Mouse (Mus musculus): Measurements from ENCODE around the gene Cd19. TPM values are rescaled to one million over a fixed set of nuclear protein-coding genes. Genes with fewer than 3 reads are reported as not detected.

Gene Cd19
- total and polyA plus RNA-seq, 3 experiments = not detected

DNA sequence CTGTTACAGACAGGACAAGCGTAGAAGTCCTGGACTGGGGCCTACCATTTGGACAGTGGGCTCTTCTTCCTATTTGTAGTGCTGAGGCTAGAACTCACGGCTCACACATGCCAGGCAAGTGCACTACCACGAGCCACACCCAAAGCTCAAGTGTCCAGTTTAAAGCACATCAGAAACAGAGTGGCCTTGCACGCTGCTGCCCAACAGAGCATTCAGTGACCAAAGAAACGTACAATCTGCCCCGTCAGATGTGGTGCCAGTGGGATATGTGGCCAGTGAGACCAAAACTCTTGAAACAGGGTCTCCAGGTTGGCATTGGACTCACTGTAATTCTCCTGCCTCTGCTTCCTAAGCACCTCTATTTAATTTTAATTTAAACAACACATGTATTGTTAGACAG is 36.0 kb upstream of the Cd19 start:
- no peaks in the 10 kb centered on the region for H3K9me3 ChIP-seq (replicated peaks; ENCODE audit: insufficient read depth, low read length)

DNA sequence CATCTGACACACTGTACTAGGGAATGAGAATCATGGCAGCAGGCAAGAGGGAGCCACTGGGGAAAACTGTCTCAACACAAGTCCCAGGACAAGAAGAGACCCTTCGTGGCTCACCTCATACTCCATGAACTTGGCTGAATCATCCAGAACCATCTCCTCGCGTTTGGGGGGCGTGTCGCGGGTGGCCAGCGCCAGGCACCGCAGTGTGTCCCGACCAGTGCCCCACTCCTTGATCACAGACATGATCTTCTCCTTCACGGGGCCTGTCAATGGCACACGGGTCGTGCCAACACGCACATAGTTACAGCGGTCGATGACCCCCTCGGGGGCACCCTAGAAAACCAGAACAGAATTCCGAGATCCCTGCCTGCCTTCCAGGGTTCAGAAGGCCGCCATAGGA is 35.3 kb upstream of the Cd19 start:
- DNase-seq (ENCODE audit: low read depth, low spot score) = no peak

More for the DNA sequence above, 36.0 kb upstream of the Cd19 start:
- Histone ChIP-seq H3K4me1 (ENCODE audit: control insufficient read depth in 1 of 2, insufficient read depth in 2 of 2, low read length in 2 of 2) (peaks cover 2 to 5% of the 10 kb centered on the region in 2 experiments; a peak in 3 of 4 replicates), H3K36me3 (ENCODE audit: control insufficient read depth in 1 of 2, insufficient read depth in 2 of 2, low read length in 2 of 2) (no peaks in the 10 kb centered on the region; a peak in 1 of 4 replicates), H3K27me3 (ENCODE audit: control insufficient read depth in 1 of 2, insufficient read depth in 2 of 2, low read length in 2 of 2) (no peaks in the 10 kb centered on the region), H3K9ac (ENCODE audit: control insufficient read depth, low read depth, low read length, poor library complexity, severe bottlenecking) (no peak overlapping the region), H3K4me3 (ENCODE audit: control insufficient read depth in 1 of 2, insufficient read depth in 1 of 2, low read depth in 2 of 2, low read length in 2 of 2) (no peak overlapping the region), H3K27ac (ENCODE audit: control insufficient read depth, low read depth, low read length) (no peak overlapping the region), H3K79me2 (ENCODE audit: control insufficient read depth, insufficient read depth, low read length, poor library complexity) (no peaks in the 10 kb centered on the region)
- no peak for DNase-seq (ENCODE audit: low read depth, low spot score)
- TF ChIP-seq POLR2A (IDR thresholded peaks at IDR 0.05; ENCODE audit: control insufficient read depth in 1 of 2, insufficient read depth in 1 of 2, low read depth in 1 of 2, low read length in 2 of 2, poor library complexity in 1 of 2) = no peak
- no peak for TF ChIP-seq TCF12 (IDR thresholded peaks at IDR 0.05; ENCODE audit: low read depth, low read length)
- TF ChIP-seq E2F4 (IDR thresholded peaks at IDR 0.05; ENCODE audit: borderline replicate concordance, low read depth, low read length) = no peak
- TF ChIP-seq CTCF (IDR thresholded peaks at IDR 0.05 in 2 of 3, conservative IDR thresholded peaks at IDR 0.05 in 1 of 3; ENCODE audit: control insufficient read depth in 1 of 3, insufficient read depth in 1 of 3, low read depth in 2 of 3, low read length in 3 of 3, poor library complexity in 1 of 3, severe bottlenecking in 1 of 3) = no peak
- TF ChIP-seq RCOR1 (IDR thresholded peaks at IDR 0.05; ENCODE audit: low read depth, low read length) = no peak
- no peak for TF ChIP-seq MAX (IDR thresholded peaks at IDR 0.05; ENCODE audit: low read length)

DNA sequence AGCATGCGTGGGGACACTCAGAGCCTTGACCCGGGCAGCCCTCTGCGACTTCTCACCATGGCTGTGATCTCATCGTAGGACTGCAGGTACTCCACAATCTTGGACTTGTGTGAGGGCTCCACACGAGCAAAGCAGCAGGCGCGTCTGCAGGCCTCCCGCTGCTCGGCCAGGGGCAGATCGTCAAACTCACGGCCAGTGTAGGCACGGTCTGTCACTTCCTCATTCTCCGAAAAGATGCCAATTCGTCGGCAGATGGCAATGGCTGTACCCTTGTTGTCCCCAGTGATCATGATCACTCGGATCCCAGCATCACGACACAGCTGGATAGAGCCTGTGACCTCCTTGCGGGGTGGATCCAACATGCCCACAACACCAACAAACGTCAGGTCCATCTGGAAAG is 33.8 kb upstream of the Cd19 start:
- no peaks in the 10 kb centered on the region for H3K9me3 ChIP-seq (replicated peaks; ENCODE audit: insufficient read depth, low read length)
- H3K79me2 ChIP-seq (ENCODE audit: control insufficient read depth, insufficient read depth, low read length, poor library complexity) = no peaks in the 10 kb centered on the region
- H3K9ac ChIP-seq (ENCODE audit: control insufficient read depth, low read depth, low read length, poor library complexity, severe bottlenecking) = no peak overlapping the region
- no peaks in the 10 kb centered on the region for H3K36me3 ChIP-seq (ENCODE audit: control insufficient read depth in 1 of 2, insufficient read depth in 2 of 2, low read length in 2 of 2)
- DNase-seq (ENCODE audit: low read depth, low spot score) = no peak
- no peaks in the 10 kb centered on the region; a peak in 1 of 4 replicates for H3K4me1 ChIP-seq (ENCODE audit: control insufficient read depth in 1 of 2, insufficient read depth in 2 of 2, low read length in 2 of 2)
- H3K27ac ChIP-seq (ENCODE audit: control insufficient read depth, low read depth, low read length) = no peak overlapping the region
- no peak overlapping the region for H3K4me3 ChIP-seq (ENCODE audit: control insufficient read depth in 1 of 2, insufficient read depth in 1 of 2, low read depth in 2 of 2, low read length in 2 of 2)
- no peaks in the 10 kb centered on the region for H3K27me3 ChIP-seq (ENCODE audit: control insufficient read depth in 1 of 2, insufficient read depth in 2 of 2, low read length in 2 of 2)
- TF ChIP-seq KAT2A (conservative IDR thresholded peaks at IDR 0.05; ENCODE audit: low read depth, low read length) (no peak), POLR2A (IDR thresholded peaks at IDR 0.05; ENCODE audit: control insufficient read depth in 1 of 2, insufficient read depth in 1 of 2, low read depth in 1 of 2, low read length in 2 of 2, poor library complexity in 1 of 2) (no peak), MEF2A (IDR thresholded peaks at IDR 0.05; ENCODE audit: extremely low read depth, insufficient replicate concordance, low read depth, low read length, poor library complexity, severe bottlenecking) (no peak), GABPA (IDR thresholded peaks at IDR 0.05; ENCODE audit: low read depth, low read length) (no peak), UBTF (IDR thresholded peaks at IDR 0.05; ENCODE audit: borderline replicate concordance, insufficient read depth, low read depth, low read length) (no peak), POLR2AphosphoS5 (IDR thresholded peaks at IDR 0.05; ENCODE audit: borderline replicate concordance, low read depth, low read length) (no peak), ZC3H11A (IDR thresholded peaks at IDR 0.05; ENCODE audit: low read depth, low read length) (no peak), NRF1 (IDR thresholded peaks at IDR 0.05; ENCODE audit: insufficient read depth, low read depth, low read length, poor library complexity, severe bottlenecking) (no peak), HCFC1 (IDR thresholded peaks at IDR 0.05; ENCODE audit: low read depth, low read length) (no peak), TBP (IDR thresholded peaks at IDR 0.05; ENCODE audit: low read depth, low read length) (no peak), E2F4 (IDR thresholded peaks at IDR 0.05; ENCODE audit: borderline replicate concordance, low read depth, low read length) (no peak), MAFK (IDR thresholded peaks at IDR 0.05; ENCODE audit: borderline replicate concordance, low read depth, low read length) (no peak), ELF1 (IDR thresholded peaks at IDR 0.05; ENCODE audit: low read depth, low read length) (no peak), JUND (IDR thresholded peaks at IDR 0.05; ENCODE audit: low read depth, low read length) (no peak), SIN3A (IDR thresholded peaks at IDR 0.05; ENCODE audit: low read length) (no peak), ZNF384 (IDR thresholded peaks at IDR 0.05; ENCODE audit: low read depth, low read length) (no peak)

More for the DNA sequence above, 35.3 kb upstream of the Cd19 start:
- no peaks in the 10 kb centered on the region for H3K27me3 ChIP-seq (ENCODE audit: control insufficient read depth in 1 of 2, insufficient read depth in 2 of 2, low read length in 2 of 2)
- no peak overlapping the region for H3K4me3 ChIP-seq (ENCODE audit: control insufficient read depth in 1 of 2, insufficient read depth in 1 of 2, low read depth in 2 of 2, low read length in 2 of 2)
- H3K79me2 ChIP-seq (ENCODE audit: control insufficient read depth, insufficient read depth, low read length, poor library complexity) = no peaks in the 10 kb centered on the region
- no peaks in the 10 kb centered on the region for H3K36me3 ChIP-seq (ENCODE audit: control insufficient read depth in 1 of 2, insufficient read depth in 2 of 2, low read length in 2 of 2)
- peaks cover 0 to 5% of the 10 kb centered on the region in 2 experiments; a peak in 2 of 4 replicates for H3K4me1 ChIP-seq (ENCODE audit: control insufficient read depth in 1 of 2, insufficient read depth in 2 of 2, low read length in 2 of 2)
- no peak overlapping the region for H3K27ac ChIP-seq (ENCODE audit: control insufficient read depth, low read depth, low read length)
- no peak overlapping the region for H3K9ac ChIP-seq (ENCODE audit: control insufficient read depth, low read depth, low read length, poor library complexity, severe bottlenecking)
- no peaks in the 10 kb centered on the region for H3K9me3 ChIP-seq (replicated peaks; ENCODE audit: insufficient read depth, low read length)
- TF ChIP-seq UBTF (IDR thresholded peaks at IDR 0.05; ENCODE audit: borderline replicate concordance, insufficient read depth, low read depth, low read length) = no peak
- no peak for TF ChIP-seq EP300 (IDR thresholded peaks at IDR 0.05; ENCODE audit: low read depth in 1 of 2, low read length in 2 of 2)
- TF ChIP-seq CHD1 (IDR thresholded peaks at IDR 0.05; ENCODE audit: low read depth, low read length) = no peak
- no peak for TF ChIP-seq GABPA (IDR thresholded peaks at IDR 0.05; ENCODE audit: low read depth, low read length)
- TF ChIP-seq TBP (IDR thresholded peaks at IDR 0.05; ENCODE audit: low read depth, low read length) = no peak
- no peak for TF ChIP-seq MEF2A (IDR thresholded peaks at IDR 0.05; ENCODE audit: extremely low read depth, insufficient replicate concordance, low read depth, low read length, poor library complexity, severe bottlenecking)
- TF ChIP-seq CTCF (IDR thresholded peaks at IDR 0.05 in 2 of 3, conservative IDR thresholded peaks at IDR 0.05 in 1 of 3; ENCODE audit: control insufficient read depth in 1 of 3, insufficient read depth in 1 of 3, low read depth in 2 of 3, low read length in 3 of 3, poor library complexity in 1 of 3, severe bottlenecking in 1 of 3) = no peak
- TF ChIP-seq MAZ (IDR thresholded peaks at IDR 0.05; ENCODE audit: low read depth, low read length) = no peak
- TF ChIP-seq USF1 (IDR thresholded peaks at IDR 0.05; ENCODE audit: low read depth, low read length) = no peak
- TF ChIP-seq HCFC1 (IDR thresholded peaks at IDR 0.05; ENCODE audit: low read depth, low read length) = no peak
- no peak for TF ChIP-seq MXI1 (IDR thresholded peaks at IDR 0.05; ENCODE audit: low read depth, low read length)
- TF ChIP-seq ZKSCAN1 (IDR thresholded peaks at IDR 0.05; ENCODE audit: low read depth, low read length) = no peak
- TF ChIP-seq MAFK (IDR thresholded peaks at IDR 0.05; ENCODE audit: borderline replicate concordance, low read depth, low read length) = no peak
